Mouse (Mus musculus): ENCODE results near the gene Prlh. TPM values are rescaled to one million over a fixed set of nuclear protein-coding genes. Genes with fewer than 3 reads are reported as not detected.

Gene Prlh
- polyA plus RNA-seq, 1 experiment from 2014 or later: not detected

- Histone ChIP-seq H3K4me1 (ENCODE audit: control insufficient read depth, insufficient read depth, low read length) (no peaks in the 10 kb centered on the region), H3K27me3 (ENCODE audit: control insufficient read depth, insufficient read depth, low read length) (peaks cover 25% of the 10 kb centered on the region), H3K4me3 (ENCODE audit: low read depth, low read length) (no peak overlapping the region), H3K27ac (ENCODE audit: low read depth, low read length) (no peak overlapping the region), H3K36me3 (ENCODE audit: control insufficient read depth, insufficient read depth, low read length) (no peaks in the 10 kb centered on the region), H3K4me2 (no peak overlapping the region), H3K9me3 (replicated peaks; ENCODE audit: control insufficient read depth, low read length) (no peaks in the 10 kb centered on the region), H3K9ac (ENCODE audit: low read depth, low read length) (0 out of 2 replicates have a peak overlapping the region, but pooled peaks have one; percentile 16)
- WGBS (ENCODE audit: insufficient replicate concordance): 30% methylated on average over 3 of the region's 3 CpGs
- no peak for ATAC-seq (replicated peaks; ENCODE audit: insufficient number of reproducible peaks, low FRiP score, low TSS enrichment)
Measured at GRCm38 (mm10) chr1:90962994-90963393, 10.1 kb downstream of the Prlh start.

DNA sequence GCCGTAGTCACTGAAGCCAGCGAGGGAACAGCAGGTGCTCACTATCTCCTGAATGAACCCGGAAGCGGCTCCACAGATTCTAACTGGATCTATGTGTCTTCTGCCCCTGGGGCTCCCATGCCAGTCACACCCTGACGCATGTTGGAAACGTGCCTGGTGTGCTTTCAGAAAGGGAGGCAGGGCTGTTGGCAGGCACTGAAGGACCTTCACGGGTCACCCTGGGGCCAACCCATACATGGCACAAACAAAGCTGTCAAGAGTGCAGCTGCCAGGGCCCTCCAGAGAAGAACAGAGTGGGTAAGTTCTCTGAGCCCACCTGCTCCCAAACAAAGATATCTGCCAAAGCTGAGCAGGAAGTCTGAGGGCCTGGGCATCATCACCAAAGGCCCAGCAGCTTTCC is 14.7 kb downstream of the Prlh start:
- H3K4me3 ChIP-seq (ENCODE audit: low read depth, low read length): no peak overlapping the region
- peaks cover 18% of the 10 kb centered on the region; the same call in 1 of the 2 replicates for H3K4me1 ChIP-seq (ENCODE audit: control insufficient read depth, insufficient read depth, low read length)
- WGBS (ENCODE audit: insufficient replicate concordance): 70% methylated on average over 7 of the region's 7 CpGs
- no peaks in the 10 kb centered on the region for H3K9me3 ChIP-seq (replicated peaks; ENCODE audit: control insufficient read depth, low read length)
- no peak for ATAC-seq (replicated peaks; ENCODE audit: insufficient number of reproducible peaks, low FRiP score, low TSS enrichment)
- no peak overlapping the region for H3K9ac ChIP-seq (ENCODE audit: low read depth, low read length)
- H3K36me3 ChIP-seq (ENCODE audit: control insufficient read depth, insufficient read depth, low read length): no peaks in the 10 kb centered on the region
- no peak overlapping the region for H3K4me2 ChIP-seq
- no peak overlapping the region for H3K27ac ChIP-seq (ENCODE audit: low read depth, low read length)
- peaks cover 3% of the 10 kb centered on the region; the same call in 1 of the 2 replicates for H3K27me3 ChIP-seq (ENCODE audit: control insufficient read depth, insufficient read depth, low read length)

GRCm38 (mm10) chr1:90968649-90969048 is 15.7 kb downstream of the Prlh start:
- H3K27me3 ChIP-seq (ENCODE audit: control insufficient read depth, insufficient read depth, low read length): peaks cover 3% of the 10 kb centered on the region; the same call in 1 of the 2 replicates
- no peak overlapping the region for H3K4me3 ChIP-seq (ENCODE audit: low read depth, low read length)
- H3K4me1 ChIP-seq (ENCODE audit: control insufficient read depth, insufficient read depth, low read length): peaks cover 26% of the 10 kb centered on the region

GRCm38 (mm10) chr1:90969347-90969784 is 16.5 kb downstream of the Prlh start, which contains the start of gene Rab17:
Gene Rab17, minus strand, starts transcription at chr1:90969661.
- H3K36me3 ChIP-seq (ENCODE audit: control insufficient read depth, insufficient read depth, low read length): no peaks in the 10 kb centered on the region
- no peak within 1 kb of the TSS for H3K9ac ChIP-seq (ENCODE audit: low read depth, low read length)
- ATAC-seq (replicated peaks; ENCODE audit: insufficient number of reproducible peaks, low FRiP score, low TSS enrichment): no peak
- peaks cover 3% of the 10 kb centered on the region; the same call in 1 of the 2 replicates for H3K27me3 ChIP-seq (ENCODE audit: control insufficient read depth, insufficient read depth, low read length)
- H3K4me3 ChIP-seq (ENCODE audit: low read depth, low read length): no peak within 1 kb of the TSS
- 0 out of 2 replicates have a peak within 1 kb of the TSS, but pooled peaks have one; percentile 1 for H3K4me2 ChIP-seq
- H3K4me1 ChIP-seq (ENCODE audit: control insufficient read depth, insufficient read depth, low read length): peaks cover 32% of the 10 kb centered on the region
- no peaks in the 10 kb centered on the region for H3K9me3 ChIP-seq (replicated peaks; ENCODE audit: control insufficient read depth, low read length)
- 31% methylated on average over 9 of the region's 9 CpGs for WGBS (ENCODE audit: insufficient replicate concordance)
- H3K27ac ChIP-seq (ENCODE audit: low read depth, low read length): no peak within 1 kb of the TSS

More at GRCm38 (mm10) chr1:90968649-90969048, 15.7 kb downstream of the Prlh start:
- H3K27ac ChIP-seq (ENCODE audit: low read depth, low read length): no peak overlapping the region
- no peaks in the 10 kb centered on the region for H3K9me3 ChIP-seq (replicated peaks; ENCODE audit: control insufficient read depth, low read length)
- no peak for ATAC-seq (replicated peaks; ENCODE audit: insufficient number of reproducible peaks, low FRiP score, low TSS enrichment)
- H3K9ac ChIP-seq (ENCODE audit: low read depth, low read length): no peak overlapping the region
- H3K4me2 ChIP-seq: no peak overlapping the region
- WGBS (ENCODE audit: insufficient replicate concordance): 77% methylated on average over 4 of the region's 4 CpGs
- H3K36me3 ChIP-seq (ENCODE audit: control insufficient read depth, insufficient read depth, low read length): no peaks in the 10 kb centered on the region

GRCm38 (mm10) chr1:90969881-90970390 is 17.0 kb downstream of the Prlh start:
- H3K4me1 ChIP-seq (ENCODE audit: control insufficient read depth, insufficient read depth, low read length): peaks cover 36% of the 10 kb centered on the region
- 77% methylated on average over 10 of the region's 10 CpGs for WGBS (ENCODE audit: insufficient replicate concordance)

DNA sequence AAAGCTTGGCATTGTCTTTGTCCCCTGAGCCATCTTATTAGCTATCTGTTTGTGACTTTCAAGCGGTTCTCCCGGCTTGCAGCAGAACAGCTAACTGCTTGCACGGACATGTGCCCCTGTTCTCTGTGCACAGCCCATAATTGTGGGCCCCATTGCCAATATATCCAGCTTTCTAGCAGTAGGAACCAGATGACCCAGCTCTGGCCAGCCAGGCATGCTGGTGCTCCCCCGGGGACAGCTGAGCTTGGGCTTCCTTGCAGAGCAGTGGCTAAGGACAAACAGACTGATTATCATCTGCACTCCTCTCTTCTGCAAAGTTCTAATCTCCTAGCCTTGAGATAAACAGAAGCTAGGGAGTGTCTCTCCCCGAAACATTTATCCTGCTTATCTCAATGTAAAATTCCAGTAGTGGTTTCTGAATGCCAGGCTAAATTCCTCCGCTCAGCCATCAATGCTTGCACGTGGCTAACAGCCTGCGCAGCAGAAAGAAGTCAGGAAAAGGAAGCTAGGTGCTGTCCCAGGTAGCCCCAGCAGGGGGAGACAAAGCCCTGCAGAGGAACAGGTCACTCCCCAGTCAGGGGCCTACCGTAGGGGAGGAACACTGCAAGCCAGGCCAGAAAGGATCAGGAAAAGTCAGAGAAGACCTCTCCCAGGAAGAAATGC is 20.1 kb downstream of the Prlh start:
- Histone ChIP-seq H3K36me3 (ENCODE audit: control insufficient read depth, insufficient read depth, low read length) (no peaks in the 10 kb centered on the region), H3K4me3 (ENCODE audit: low read depth, low read length) (no peak overlapping the region), H3K4me2 (peak overlapping the region; percentile 29; the same call in 1 of the 2 replicates), H3K9me3 (replicated peaks; ENCODE audit: control insufficient read depth, low read length) (no peaks in the 10 kb centered on the region), H3K9ac (ENCODE audit: low read depth, low read length) (0 out of 2 replicates have a peak overlapping the region, but pooled peaks have one; percentile 48), H3K4me1 (ENCODE audit: control insufficient read depth, insufficient read depth, low read length) (peaks cover 41% of the 10 kb centered on the region), H3K27ac (ENCODE audit: low read depth, low read length) (peak overlapping the region; percentile 25; the same call in 1 of the 2 replicates), H3K27me3 (ENCODE audit: control insufficient read depth, insufficient read depth, low read length) (no peaks in the 10 kb centered on the region)
- WGBS (ENCODE audit: insufficient replicate concordance): 18% methylated on average over 9 of the region's 9 CpGs
- ATAC-seq (replicated peaks; ENCODE audit: insufficient number of reproducible peaks, low FRiP score, low TSS enrichment): peak; percentile 31; the same call in 1 of the 2 replicates

More at GRCm38 (mm10) chr1:90969881-90970390, 17.0 kb downstream of the Prlh start:
- Histone ChIP-seq H3K4me3 (ENCODE audit: low read depth, low read length) (no peak overlapping the region), H3K4me2 (no peak overlapping the region), H3K36me3 (ENCODE audit: control insufficient read depth, insufficient read depth, low read length) (no peaks in the 10 kb centered on the region), H3K27me3 (ENCODE audit: control insufficient read depth, insufficient read depth, low read length) (peaks cover 3% of the 10 kb centered on the region; the same call in 1 of the 2 replicates), H3K9ac (ENCODE audit: low read depth, low read length) (no peak overlapping the region), H3K9me3 (replicated peaks; ENCODE audit: control insufficient read depth, low read length) (no peaks in the 10 kb centered on the region), H3K27ac (ENCODE audit: low read depth, low read length) (no peak overlapping the region)
- no peak for ATAC-seq (replicated peaks; ENCODE audit: insufficient number of reproducible peaks, low FRiP score, low TSS enrichment)

GRCm38 (mm10) chr1:90973574-90973911 is 20.6 kb downstream of the Prlh start:
- no peak for ATAC-seq (replicated peaks; ENCODE audit: insufficient number of reproducible peaks, low FRiP score, low TSS enrichment)
- no peak overlapping the region; the same call in 1 of the 2 replicates for H3K4me2 ChIP-seq
- H3K9ac ChIP-seq (ENCODE audit: low read depth, low read length): peak overlapping the region; percentile 48
- H3K4me3 ChIP-seq (ENCODE audit: low read depth, low read length): no peak overlapping the region
- H3K9me3 ChIP-seq (replicated peaks; ENCODE audit: control insufficient read depth, low read length): no peaks in the 10 kb centered on the region
- H3K27me3 ChIP-seq (ENCODE audit: control insufficient read depth, insufficient read depth, low read length): no peaks in the 10 kb centered on the region
- no peaks in the 10 kb centered on the region for H3K36me3 ChIP-seq (ENCODE audit: control insufficient read depth, insufficient read depth, low read length)
- no peak overlapping the region for H3K27ac ChIP-seq (ENCODE audit: low read depth, low read length)
- 79% methylated on average over 2 of the region's 2 CpGs for WGBS (ENCODE audit: insufficient replicate concordance)
- peaks cover 41% of the 10 kb centered on the region for H3K4me1 ChIP-seq (ENCODE audit: control insufficient read depth, insufficient read depth, low read length)

DNA sequence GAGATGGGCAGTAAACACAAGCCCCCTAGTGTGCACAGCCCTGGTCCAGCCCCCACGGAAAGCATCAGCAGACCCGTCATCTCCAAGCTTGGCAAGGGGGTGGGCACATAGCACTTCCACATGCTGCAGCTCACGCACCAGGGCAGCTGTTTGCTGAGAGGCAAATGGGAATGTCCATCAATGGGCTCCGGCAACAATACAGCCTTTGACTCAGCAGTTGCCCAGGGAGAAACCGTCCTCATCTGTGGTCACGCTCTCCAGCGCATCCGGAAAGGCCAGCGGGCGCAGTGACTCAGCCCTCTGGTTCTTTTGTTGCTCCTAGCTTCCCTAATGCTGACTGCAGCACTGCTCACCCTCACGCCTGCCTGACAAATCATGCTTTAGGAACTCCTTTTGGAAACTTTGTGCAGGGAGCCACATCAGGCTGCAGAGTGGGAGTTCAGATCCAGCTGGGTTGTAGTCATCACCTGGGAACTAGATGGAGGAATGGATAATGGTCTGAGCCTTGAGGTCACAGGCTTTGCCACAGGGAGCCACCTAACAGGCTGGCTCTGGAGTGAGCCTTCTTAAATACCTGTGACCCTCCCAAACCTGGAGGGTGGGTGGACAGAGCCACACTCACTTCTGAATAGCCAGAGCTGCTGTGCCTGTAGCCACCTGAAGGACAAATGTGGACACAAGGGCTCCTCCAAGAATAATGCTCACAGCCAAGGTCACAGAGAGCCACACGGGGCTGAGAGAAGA is 22.2 kb downstream of the Prlh start:
- no peak overlapping the region for H3K4me2 ChIP-seq
- no peaks in the 10 kb centered on the region for H3K27me3 ChIP-seq (ENCODE audit: control insufficient read depth, insufficient read depth, low read length)
- no peaks in the 10 kb centered on the region for H3K9me3 ChIP-seq (replicated peaks; ENCODE audit: control insufficient read depth, low read length)
- H3K27ac ChIP-seq (ENCODE audit: low read depth, low read length): no peak overlapping the region
- H3K4me1 ChIP-seq (ENCODE audit: control insufficient read depth, insufficient read depth, low read length): peaks cover 31% of the 10 kb centered on the region
- H3K4me3 ChIP-seq (ENCODE audit: low read depth, low read length): no peak overlapping the region
- 31% methylated on average over 12 of the region's 12 CpGs for WGBS (ENCODE audit: insufficient replicate concordance)
- H3K36me3 ChIP-seq (ENCODE audit: control insufficient read depth, insufficient read depth, low read length): no peaks in the 10 kb centered on the region
- 0 out of 2 replicates have a peak, but pooled peaks have one; percentile 47 for ATAC-seq (replicated peaks; ENCODE audit: insufficient number of reproducible peaks, low FRiP score, low TSS enrichment)
- no peak overlapping the region for H3K9ac ChIP-seq (ENCODE audit: low read depth, low read length)
